Mouse (Mus musculus): ENCODE data around the gene Col4a1. TPM values are rescaled to one million over a fixed set of nuclear protein-coding genes. Genes with fewer than 3 reads are reported as not detected.

Gene Col4a1
- 0.30 TPM for polyA plus RNA-seq (2017; shearing (Covaris generic))

GRCm38 (mm10) chr8:11312349-11313175, at the start of gene Col4a1, which contains the start of gene Col4a2:
Gene Col4a1, minus strand, starts transcription at chr8:11312826.
Gene Col4a2, plus strand, starts transcription at chr8:11312805.

Other genes with a start within 250 kb of the Col4a1 start
- gene Col4a2, start within 50 bp of the Col4a1 start, polyA plus RNA-seq (2017; shearing (Covaris generic)): not detected
- gene Rab20, start 165.9 kb upstream of the Col4a1 start, polyA plus RNA-seq (2017; shearing (Covaris generic)): 16.6 TPM
- gene Naxd, start 184.7 kb upstream of the Col4a1 start, polyA plus RNA-seq (2017; shearing (Covaris generic)): 30.2 TPM
- 31.7 TPM for gene Cars2, start 238.0 kb upstream of the Col4a1 start, polyA plus RNA-seq (2017; shearing (Covaris generic))
- gene Ing1, start 242.7 kb upstream of the Col4a1 start, polyA plus RNA-seq (2017; shearing (Covaris generic)): 66.9 TPM

Data from effector memory CD4-positive, alpha-beta T cell, adult 5 months (primary cell).